Mouse (Mus musculus) layer of hippocampus, postnatal 14 days (tissue): ENCODE data around the gene Gphn. TPM values are rescaled to one million over a fixed set of nuclear protein-coding genes. Genes with fewer than 3 reads are reported as not detected.
"Not testable (repeated sequence)": the region's sequence is repeated elsewhere in the genome, so short reads cannot be mapped to it uniquely, and the experiment has no call there.

Experiments
- DNase-seq, 2 experiments: peaks; one replicate each; pipeline ENCODE4 v3.0.0; 2021 to 2022; ENCODE audit warnings: low spot score in 2 of 2, mixed read lengths in 1 of 2
- total RNA-seq, 2 experiments: library from RNA; stranded (reverse); gene quantifications; 2 replicates each; pipeline ENCODE4 v1.2.3; 2021

Gphn gene
- total RNA-seq, 2 experiments from 2014 or later = 78.9 to 82.9 TPM

- no peak for DNase-seq
These were observed 101.8 kb downstream of the Gphn start for GRCm38 (mm10) chr12:78327946-78328345.

- DNase-seq = peak; percentile 56 to 83
These were observed 105.9 kb downstream of the Gphn start for GRCm38 (mm10) chr12:78332107-78332506.

GRCm38 (mm10) chr12:78356472-78356871 lies 130.3 kb downstream of the Gphn start:
- peak in 1 of 2 experiments; percentile 20 for DNase-seq

DNA sequence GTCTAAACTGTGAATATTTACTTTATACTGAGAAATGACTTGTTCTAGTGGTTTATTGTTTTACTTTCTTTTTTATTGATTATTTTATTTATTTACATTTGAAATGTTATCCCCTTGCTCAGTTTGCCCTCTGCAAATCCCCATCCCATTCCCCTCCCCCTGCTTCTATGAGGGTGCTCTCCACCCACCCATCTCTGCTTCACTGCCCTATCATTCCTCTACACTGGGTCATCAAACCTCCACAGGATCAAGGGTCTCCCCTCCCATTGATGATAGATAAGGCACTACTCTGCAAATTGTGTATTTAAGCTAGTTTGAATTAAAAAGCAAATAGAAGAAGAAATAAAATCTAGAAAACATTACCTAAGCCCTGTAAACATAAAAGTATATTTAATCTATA lies 163.1 kb downstream of the Gphn start:
- DNase-seq = no peak

- DNase-seq = no peak
These were observed 169.1 kb downstream of the Gphn start for GRCm38 (mm10) chr12:78395297-78395696.

DNA sequence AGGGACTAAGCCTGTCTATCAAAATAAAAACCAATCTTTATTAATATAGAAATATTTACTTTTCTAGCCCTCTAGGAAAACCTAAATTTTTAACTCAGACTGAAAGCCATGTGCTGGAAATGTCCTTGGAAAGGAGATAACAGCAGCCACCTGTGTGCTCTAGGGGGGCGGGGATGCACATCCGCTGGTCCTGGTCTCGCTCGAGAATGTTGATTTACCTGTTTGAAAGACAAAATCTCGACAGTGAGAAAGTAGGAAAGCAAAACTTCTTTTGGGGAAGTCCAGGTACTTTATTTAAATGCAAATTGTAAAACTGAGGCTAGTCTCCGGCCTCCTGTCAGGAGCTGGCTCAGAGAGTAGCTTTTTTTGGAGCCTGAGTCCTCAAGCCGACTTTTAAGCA lies 181.3 kb downstream of the Gphn start:
- not testable (repeated sequence) for DNase-seq

DNA sequence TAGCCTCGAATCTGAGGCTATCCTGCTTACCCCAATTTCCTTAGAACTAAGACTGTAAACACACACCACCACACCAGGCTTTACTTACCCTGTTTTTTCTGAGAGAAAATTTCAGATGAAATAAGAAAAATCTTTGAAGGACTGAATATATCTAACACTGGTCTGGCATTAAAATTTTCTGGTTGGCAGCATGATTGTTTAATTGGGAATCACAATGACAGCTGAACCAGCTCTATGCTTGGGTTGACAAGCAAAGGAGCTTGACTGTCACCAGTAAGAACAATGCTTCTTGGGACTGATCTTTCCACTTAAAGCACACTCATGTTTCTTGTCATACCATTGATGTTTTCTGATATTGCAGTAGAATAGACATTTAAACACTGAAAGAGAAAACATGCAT lies 296.0 kb downstream of the Gphn start:
- DNase-seq = no peak

DNA sequence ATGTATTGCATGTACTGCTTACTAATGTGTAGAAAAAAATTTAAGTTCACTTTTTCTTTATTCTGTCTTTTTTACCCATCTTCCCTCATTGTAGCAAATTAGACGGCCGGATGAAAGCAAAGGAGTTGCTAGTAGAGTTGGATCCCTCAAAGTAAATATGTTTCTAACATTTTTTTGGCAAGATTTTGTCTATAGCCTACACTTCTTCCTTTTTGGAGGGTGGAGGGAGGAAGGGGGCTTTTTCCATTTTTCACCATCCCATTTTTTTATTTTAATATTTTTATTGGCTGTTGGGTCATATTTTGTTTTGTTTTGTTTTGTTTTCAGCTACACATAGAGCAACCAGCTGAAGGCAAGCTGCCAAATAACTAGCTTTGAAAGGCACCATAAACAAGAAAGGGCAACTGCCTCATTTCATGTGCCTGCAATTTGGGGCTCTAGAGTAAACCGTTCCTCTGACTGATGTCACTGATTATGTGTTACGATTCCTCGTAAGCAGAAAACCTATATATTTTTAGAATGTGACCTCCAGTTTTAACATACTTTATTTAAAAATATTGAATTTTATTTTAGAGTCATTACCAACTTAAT lies 296.7 kb downstream of the Gphn start:
- DNase-seq = no peak

DNA sequence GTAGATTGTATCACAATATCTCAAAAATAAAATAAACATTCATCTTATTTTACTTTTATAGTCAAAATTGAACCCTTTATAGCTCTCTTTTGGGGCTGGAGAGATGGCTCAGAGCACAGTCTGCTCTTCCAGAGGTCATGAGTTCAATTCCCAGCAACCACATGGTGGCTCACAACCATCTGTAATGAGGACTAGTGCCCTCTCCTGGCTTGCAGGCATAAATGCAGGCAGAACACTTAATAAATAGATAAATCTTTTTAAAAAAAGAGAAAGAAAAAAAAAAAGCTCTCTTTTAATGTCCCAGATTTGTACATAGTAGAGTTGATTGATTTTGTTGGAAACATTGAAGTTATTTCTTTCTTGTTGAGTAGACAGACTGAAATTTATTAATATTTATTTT lies 311.4 kb downstream of the Gphn start:
- DNase-seq = not testable (repeated sequence)

DNA sequence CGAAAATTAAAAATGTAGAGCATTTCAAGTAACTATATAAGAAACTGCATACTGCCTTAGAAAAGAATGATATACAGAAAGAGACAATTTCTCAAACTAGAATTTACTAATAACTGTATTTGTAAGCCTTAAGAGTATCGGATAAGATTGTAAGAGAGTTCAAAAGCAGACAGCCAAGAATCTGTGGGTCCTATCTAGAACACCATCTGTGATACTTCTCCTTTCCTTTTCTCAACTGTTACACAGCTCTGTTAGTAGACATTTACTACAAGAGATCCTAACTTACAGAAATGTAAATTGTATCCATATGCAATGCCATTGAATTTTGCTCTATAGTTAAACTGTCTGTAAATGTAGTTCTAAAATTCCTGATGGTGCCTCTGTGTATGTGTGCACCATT lies 324.7 kb downstream of the Gphn start:
- no peak for DNase-seq

DNA sequence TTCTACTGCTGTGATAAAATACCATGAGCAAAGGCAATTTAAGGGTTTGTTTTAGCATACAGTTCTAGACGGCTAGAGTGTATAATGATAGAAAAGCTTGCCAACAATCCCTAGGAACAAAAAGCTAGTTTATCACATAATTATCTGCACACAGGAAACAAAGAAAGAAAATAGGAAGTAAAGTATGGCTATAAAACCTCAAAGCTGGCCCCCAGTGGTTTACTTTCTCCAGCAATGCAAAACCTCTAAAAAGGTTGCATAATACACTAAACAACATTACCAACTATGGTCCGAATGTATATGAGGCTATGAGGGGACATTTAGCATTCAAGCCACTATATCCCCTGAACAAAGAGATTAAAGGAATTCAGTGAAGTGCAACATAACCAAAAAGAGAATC lies 405.6 kb downstream of the Gphn start:
- DNase-seq = no peak

DNA sequence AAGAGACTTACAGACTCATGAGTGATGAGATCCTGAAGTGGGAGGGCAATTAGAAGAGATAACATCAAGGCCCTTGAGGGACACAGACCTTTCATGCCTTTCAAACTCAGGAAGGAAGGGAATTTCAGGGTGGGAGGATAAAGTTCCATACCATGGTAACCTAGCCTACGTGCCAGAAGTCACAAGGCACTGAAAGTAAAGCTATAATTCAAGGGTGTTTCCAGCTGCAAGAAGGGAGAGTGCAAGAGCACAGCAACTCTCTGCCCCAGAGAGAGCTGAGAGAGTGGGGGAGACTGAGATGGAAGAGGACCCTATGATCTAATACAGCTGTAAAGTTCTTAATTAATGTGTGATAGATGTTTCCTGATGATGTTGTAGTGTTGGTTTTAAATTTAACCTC lies 413.3 kb downstream of the Gphn start:
- no peak for DNase-seq

- no peak for DNase-seq
These were observed 413.9 kb downstream of the Gphn start for GRCm38 (mm10) chr12:78640086-78640485.

- no peak for DNase-seq
These were observed 415.0 kb downstream of the Gphn start for GRCm38 (mm10) chr12:78641220-78641619.

DNA sequence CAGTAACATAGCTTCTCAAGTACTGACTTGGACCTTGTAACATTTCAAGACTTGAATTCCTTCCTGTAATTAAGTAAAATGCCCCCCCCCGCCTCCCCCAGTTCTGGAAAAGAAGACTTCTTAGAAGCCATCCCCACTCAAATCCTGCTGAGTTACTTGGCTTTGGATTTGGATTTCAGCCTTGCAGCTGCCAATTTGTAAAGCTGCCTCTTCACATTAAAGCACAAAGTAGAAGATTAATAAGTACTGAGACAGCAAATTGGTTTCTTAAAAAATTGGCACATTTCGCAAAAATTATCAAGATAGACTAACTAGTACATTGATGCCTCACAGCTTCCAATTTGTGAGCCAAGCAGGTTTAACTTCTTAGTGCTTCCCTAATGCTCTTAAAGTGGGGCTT lies 417.5 kb downstream of the Gphn start:
- no peak for DNase-seq

DNA sequence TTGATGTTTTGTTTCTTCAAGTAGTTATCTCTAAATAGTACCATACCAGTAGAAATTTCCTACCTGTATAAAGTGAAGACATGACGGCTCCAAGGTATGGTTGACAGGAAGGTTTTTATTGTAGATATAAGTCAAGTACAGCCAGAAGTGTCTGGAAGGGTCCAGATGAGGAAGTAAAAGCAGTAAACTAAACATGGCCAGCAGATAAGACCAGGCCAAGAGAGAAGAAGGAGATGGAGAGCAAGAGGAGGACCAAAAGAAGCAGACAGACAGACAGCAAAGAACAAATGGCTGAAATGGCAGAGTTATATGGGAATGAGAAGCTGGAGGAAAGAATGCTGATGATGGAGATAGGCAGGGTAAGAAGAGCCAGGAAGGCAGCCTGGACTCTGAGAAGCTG lies 419.1 kb downstream of the Gphn start:
- DNase-seq = no peak

DNA sequence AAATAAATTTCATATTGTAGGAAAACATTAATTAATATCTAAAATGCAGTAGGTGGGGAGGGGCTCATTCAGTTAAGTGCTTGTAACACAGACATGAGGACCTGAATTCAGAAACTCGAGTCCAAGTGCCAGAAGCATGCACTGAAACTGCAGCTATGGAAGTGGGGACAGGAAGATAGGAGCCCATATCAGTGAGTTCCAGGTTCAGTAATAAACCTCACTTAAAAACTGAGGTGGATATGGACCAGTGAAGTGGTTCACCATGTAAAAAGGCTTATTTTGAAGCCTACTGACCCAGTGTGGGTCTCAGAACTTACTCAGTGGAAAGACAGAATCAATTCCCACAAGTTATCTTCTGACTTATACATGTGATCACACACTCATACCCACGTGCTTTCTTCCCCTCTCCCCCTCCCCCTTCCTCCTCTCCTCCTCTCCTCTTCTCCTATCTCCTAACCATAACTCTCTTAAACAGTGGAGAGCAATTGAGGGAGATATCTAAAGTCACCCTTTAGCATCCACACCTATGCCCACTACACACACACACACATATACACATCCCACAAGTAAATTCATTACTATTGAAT lies 433.6 kb downstream of the Gphn start:
- no peak for DNase-seq

DNA sequence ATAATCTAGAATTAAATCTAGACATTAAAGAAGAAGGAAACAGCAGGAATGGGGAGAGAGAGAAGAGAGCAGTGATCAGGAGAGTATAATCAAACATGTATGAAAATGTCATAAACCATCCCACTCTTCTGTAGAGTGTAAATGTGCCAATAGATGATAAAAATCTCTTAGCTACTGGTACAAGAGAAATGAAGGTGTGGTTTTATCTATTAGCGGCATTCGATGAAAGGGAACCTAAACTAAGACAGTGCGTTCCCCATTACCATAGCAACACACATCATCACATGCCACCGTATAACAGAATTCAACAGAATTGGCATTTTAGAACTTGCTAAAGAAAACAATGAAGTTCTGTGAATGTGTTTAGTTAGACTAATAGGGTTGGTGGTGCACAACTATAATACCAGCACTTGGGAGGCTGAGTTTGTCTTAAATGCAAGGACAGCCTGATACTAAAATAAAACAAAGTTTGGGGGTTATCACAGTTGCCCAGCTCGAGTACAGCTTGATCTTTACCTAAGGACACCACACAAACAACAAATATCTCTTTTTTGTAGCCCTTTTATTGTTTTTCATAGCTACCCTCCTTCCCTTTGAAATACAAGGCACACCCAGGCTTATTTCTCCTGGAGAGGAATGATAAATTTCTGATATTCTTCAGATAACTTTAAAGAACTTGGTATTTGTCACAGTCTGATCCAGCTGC lies 452.1 kb downstream of the Gphn start:
- DNase-seq = no peak

DNA sequence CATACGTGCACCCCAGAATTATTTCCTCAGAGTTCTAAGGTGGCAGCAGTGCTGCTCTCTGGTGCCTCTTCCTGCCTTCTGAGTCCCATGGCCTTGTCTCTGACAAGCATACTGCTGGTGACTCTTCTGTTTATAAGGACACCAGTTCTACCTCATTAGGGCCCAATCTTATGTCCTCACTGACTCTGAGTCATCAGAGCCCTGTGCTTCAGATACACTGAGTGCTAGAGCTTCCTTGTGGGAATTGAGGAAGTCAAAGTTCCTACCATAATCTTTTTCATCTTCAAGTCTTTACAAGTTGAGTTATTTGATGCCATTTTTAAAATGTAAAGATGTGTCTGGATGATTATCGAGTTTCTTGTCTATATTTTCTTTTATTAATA lies 452.6 kb downstream of the Gphn start:
- no peak for DNase-seq

DNA sequence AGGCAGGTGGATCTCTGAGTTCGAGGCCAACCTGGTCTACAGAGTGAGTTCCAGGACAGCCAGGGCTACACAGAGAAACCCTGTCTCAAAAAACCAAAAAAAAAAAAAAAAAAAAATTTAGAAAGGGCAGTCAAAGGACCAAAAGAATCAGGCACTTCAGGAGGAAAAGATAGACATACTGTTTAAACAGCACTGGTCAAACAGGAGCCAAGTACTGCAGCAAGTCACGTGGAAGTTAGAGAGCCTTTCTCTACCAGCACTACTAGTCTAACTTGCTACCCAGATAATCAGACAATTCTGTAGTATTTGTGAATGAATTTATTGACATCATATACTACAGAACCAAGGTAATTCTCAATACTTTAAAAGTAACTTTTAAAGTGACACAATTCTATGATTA lies 454.9 kb downstream of the Gphn start:
- DNase-seq = no peak

GRCm38 (mm10) chr12:78682279-78682678 lies 456.1 kb downstream of the Gphn start:
- DNase-seq = no peak

GRCm38 (mm10) chr12:78685669-78686215 lies 459.6 kb downstream of the Gphn start:
- DNase-seq = peak in 1 of 2 experiments; percentile 20

GRCm38 (mm10) chr12:78688876-78689275 lies 462.7 kb downstream of the Gphn start:
- no peak for DNase-seq
